Mouse (Mus musculus) regulatory T cell (primary cell): Measurements from ENCODE around the gene Asmt.

Experiments
- in situ Hi-C: fragments of 300-600 bp; cut with MboI, MseI; formaldehyde crosslinking; loops from one replicate; pipeline ENCODE4 v1.15.1; 2025; ENCODE audit warnings: high pct_unique_total_duplicates

Asmt gene

DNA sequence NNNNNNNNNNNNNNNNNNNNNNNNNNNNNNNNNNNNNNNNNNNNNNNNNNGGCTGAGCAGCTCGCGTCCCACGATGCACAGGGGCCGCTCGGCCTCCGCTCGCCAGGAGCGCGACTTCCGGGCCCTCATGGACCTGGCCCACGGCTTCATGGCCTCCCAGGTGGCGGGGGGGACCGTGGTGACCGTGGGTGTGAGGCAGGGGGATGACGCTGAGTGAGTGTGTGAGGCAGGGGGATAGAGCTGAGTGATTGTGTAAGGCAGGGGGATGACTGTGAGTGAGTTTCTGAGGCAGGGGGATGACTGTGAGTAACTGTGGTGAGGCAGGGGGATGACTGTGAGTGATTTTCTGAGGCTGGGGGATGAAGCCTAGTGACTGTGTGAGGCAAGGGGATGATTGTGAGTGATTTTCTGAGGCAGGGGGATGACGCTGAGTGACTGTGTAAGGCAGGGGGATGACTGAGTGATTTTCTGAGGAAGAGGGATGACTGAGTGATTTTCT lies at the start of gene Asmt:
Gene Asmt (plus strand): TSS at position 51 of the 499 bp plus-strand sequence.
- in situ Hi-C loops, result loop anchor here (5.0 kb wide), 1 partner anchor 680 kb away; no protein-coding TSS in a partner anchor

DNA sequence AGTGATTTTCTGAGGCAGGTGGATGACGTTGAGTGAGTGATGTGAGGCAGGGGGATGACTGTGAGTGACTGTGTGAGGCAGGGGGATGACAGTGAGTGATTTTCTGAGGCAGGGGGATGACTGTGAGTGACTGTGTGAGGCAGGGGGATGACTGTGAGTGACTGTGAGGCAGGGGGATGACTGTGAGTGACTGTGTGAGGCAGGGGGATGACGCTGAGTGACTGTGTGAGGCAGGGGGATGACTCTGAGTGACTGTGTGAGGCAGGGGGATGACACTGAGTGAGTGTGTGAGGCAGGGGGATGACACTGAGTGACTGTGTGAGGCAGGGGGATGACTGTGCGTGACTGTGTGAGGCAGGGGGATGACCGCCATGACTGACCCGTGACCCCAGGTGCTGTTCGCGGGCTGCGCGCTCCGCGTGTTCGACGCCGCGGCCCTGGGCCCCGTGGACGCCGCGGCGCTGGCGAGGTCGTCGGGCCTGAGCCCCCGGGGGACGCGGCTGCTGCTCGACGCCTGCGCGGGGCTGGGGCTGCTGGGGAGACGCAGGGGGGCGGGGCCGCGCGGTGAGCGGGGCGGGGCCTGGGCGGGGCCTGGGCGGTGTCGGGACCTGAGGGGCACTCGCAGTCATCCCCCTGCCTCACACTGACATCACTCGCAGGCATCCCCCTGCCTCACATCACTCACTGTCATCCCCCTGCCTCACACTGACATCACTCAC lies 948 bp downstream of the Asmt start:
- in situ Hi-C loops, result loop anchor here (5.0 kb wide), 1 partner anchor 681 kb away; no protein-coding TSS in a partner anchor

DNA sequence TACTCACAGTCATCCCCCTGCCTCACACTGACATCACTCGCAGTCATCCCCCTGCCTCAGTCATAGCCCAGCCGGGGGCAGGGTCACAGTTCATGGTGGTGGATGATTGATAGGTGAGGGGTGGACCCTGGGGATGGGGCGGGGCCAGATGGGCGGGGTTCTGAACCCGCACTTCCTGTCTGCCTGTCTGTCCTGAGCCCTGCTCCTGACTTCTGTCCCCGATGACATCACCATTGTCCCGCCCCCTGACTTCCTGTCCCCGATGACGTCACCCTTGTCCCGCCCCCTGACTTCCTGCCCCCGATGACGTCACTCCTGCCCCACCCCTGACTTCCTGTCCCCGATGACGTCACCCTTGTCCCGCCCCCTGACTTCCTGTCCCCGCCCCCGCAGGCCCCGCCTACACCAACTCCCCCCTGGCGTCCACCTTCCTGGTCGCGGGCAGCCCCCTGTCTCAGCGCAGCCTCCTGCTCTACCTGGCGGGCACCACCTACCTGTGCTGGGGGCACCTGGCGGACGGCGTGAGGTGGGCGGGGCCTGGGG lies 1.9 kb downstream of the Asmt start:
- in situ Hi-C loops, result loop anchor here (5.0 kb wide), 1 partner anchor 682 kb away; no protein-coding TSS in a partner anchor

DNA sequence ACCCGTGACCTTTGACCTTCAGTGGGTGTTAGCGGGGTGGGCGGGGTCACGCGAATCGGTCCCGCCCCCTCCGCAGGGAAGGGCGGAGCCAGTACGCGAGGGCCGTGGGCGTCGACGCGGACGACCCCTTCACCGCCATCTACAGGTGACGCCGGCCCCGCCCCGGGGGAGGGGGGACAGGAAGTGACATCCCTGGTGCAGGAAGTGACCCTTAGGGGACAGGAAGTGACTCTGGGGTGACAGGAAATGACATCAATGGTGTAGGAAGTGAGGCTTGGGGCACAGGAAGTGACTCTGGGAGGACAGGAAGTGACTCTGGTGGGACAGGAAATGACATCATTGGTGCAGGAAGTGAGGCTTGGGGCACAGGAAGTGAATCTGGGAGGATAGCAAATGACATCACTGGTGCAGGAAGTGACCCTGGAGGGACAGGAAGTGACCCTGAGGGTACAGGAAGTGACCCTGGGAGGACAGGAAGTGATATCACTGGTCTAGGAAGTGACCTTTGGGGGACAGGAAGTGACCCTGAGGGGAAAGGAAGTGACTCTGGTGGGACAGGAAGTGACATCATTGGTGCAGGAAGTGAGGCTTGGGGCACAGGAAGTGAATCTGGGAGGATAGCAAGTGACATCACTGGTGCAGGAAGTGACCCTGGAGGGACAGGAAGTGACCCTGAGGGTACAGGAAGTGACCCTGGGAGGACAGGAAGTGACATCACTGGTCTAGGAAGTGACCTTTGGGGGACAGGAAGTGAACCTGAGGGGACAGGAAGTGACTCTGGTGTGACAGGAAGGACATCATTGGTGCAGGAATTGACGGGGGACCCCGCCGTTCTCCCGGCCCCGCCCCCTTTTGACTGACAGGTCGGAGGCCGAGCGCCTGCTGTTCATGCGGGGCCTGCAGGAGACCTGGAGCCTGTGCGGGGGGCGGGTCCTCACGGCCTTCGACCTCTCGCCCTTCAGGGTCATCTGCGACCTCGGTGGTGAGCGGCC lies 2.7 kb downstream of the Asmt start:
- in situ Hi-C loops, result loop anchor here (5.0 kb wide), 1 partner anchor 683 kb away; no protein-coding TSS in a partner anchor

DNA sequence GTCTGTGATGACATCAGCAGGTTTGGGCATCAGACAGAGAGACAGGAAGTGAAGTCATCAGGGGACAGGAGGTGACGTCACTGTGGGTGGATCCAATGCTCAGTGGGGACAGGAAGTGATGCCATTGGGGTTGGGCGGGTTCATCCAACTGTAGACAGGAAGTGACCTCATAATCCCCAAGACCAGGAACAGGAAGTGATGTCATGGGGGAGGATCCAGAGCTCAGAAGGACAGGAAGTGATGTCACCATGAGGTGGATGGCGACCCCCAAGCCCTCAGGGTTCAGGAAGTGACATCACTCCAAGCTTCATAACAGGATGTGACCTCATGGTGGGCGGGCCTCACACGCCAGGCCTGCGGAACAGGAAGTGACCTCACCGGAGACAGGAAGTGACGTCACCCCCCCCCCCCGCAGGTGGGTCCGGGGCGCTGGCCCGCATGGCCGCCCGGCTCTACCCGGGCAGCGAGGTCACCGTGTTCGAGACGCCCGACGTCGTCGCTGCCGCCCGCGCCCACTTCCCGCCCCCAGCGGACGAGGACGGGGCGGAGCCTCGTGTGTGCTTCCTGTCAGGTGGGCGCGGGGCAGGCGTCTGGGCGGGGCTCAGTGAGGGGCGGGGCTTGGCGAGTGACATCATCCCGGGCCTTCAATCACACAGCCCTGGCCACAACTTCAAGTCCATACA lies 3.6 kb downstream of the Asmt start:
- in situ Hi-C loops, result no loop called here

DNA sequence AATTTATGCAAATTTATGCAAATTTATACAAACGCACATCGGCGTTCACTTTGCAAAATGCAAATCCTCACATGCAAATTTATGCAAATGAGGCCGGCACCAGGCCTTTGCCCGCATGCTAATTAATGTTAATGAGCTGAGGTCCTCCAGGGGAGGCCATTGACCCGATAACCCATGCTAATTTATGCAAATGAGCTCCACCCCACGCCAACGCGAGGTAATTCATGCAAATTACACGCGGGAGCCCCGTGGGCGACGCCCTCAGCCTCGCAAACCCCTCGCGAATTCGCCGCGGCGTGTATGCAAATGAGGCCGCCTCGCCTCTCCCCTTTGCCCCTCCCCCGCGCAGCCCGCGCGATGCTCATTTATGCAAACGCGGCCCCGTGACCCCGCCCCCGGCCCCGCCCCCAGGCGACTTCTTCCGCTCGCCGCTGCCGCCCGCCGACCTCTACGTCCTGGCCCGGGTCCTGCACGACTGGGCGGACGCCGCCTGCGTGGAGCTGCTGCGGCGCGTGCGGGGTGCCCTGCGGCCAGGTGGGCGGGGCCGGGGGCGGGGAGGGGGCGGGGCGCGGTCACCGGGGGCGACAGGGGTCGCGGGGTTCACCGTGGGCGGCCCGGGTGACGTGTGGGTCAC lies 4.3 kb downstream of the Asmt start:
- in situ Hi-C loops, result no loop called here

DNA sequence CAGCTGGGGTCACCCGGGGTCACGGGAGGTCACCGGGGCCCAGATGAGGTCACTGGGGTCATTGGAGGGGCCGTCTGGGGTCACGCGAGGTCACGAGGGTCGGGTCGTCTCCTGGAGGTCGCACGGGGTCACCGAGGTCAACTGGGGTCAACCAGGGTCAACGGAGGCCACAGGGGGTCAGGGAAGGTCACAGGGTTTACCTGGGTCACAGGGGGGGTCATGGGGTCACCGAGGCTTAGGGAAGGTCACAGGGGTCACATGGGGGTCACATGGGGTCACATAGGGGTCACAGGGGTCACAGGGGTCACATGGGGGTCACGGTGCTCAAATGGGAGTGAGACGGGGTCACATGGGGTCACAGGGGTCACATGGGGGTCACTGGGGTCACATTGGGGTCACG lies 4.8 kb downstream of the Asmt start:
- in situ Hi-C loops, result no loop called here

DNA sequence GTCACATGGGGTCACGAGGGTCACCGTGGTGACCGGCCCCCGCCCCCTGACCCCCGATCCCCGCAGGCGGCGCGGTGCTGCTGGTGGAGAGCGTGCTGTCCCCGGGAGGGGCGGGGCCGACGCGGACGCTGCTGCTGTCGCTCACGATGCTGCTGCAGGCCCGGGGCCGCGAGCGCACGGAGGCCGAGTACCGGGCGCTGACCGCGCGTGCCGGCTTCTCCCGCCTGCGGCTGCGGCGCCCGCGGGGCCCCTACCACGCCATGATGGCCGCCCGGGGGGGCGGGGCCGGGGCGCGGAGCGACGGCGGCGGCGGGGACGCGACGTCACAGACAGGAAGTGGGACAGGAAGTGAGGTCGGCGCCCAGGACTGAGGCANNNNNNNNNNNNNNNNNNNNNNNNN lies 5.2 kb downstream of the Asmt start:
- in situ Hi-C loops, result no loop called here
